Mouse (Mus musculus) bone marrow macrophage, adult 2 months (primary cell): ENCODE data around the gene Mrpl43.

Experiments
- CTCF ChIP-seq: IDR thresholded peaks from 2 replicates; pipeline ENCODE4 v1.5.1; 2012; ENCODE audit warnings: low read depth, mild to moderate bottlenecking, low read length, moderate library complexity
- POLR2A ChIP-seq: IDR thresholded peaks from 2 replicates; pipeline ENCODE4 v1.6.1; 2012; ENCODE audit warnings: mild to moderate bottlenecking, low read depth, low read length, borderline replicate concordance

- TF ChIP-seq POLR2A (no peak), CTCF (no peak)
Observed at GRCm38 (mm10) chr19:45045651-45046050, 39.4 kb upstream of the Mrpl43 start, which contains the start of gene Pdzd7.
